Mouse (Mus musculus): Measurements from ENCODE around the gene Tnp1. TPM values are rescaled to one million over a fixed set of nuclear protein-coding genes. Genes with fewer than 3 reads are reported as not detected.

Tnp1 gene
- polyA plus RNA-seq, 1 experiment from 2014 or later, result not detected

- no peak for ATAC-seq (ENCODE audit: low FRiP score)
- no peaks in the 10 kb centered on the region for H3K27me3 ChIP-seq (ENCODE audit: control insufficient read depth, insufficient read depth, low read length)
- H3K4me3 ChIP-seq (replicated peaks; ENCODE audit: low read length), result no peak overlapping the region
- no peak for DNase-seq (ENCODE audit: low spot score)
- no peak overlapping the region for H3K9ac ChIP-seq
- no peaks in the 10 kb centered on the region for H3K36me3 ChIP-seq (replicated peaks; ENCODE audit: control insufficient read depth, insufficient read depth)
- H3K27ac ChIP-seq, result no peak overlapping the region
- no peak overlapping the region for H3K4me2 ChIP-seq (replicated peaks)
- WGBS, result 74% methylated on average over 4 of the region's 4 CpGs
- H3K9me3 ChIP-seq (ENCODE audit: control insufficient read depth, low read length), result no peaks in the 10 kb centered on the region
- no peaks in the 10 kb centered on the region for H3K4me1 ChIP-seq (replicated peaks; ENCODE audit: control insufficient read depth, insufficient read depth, low read length)
These were observed 11.7 kb upstream of the Tnp1 start for GRCm38 (mm10) chr1:73027381-73027780.

GRCm38 (mm10) chr1:73026786-73027299 is 11.1 kb upstream of the Tnp1 start:
- H3K27ac ChIP-seq, result no peak overlapping the region
- DNase-seq (ENCODE audit: low spot score), result no peak
- H3K9me3 ChIP-seq (ENCODE audit: control insufficient read depth, low read length), result no peaks in the 10 kb centered on the region
- H3K4me2 ChIP-seq (replicated peaks), result no peak overlapping the region
- no peaks in the 10 kb centered on the region for H3K4me1 ChIP-seq (replicated peaks; ENCODE audit: control insufficient read depth, insufficient read depth, low read length)
- 77% methylated on average over 5 of the region's 5 CpGs for WGBS
- no peak overlapping the region for H3K9ac ChIP-seq
- no peaks in the 10 kb centered on the region for H3K27me3 ChIP-seq (ENCODE audit: control insufficient read depth, insufficient read depth, low read length)
- no peak overlapping the region for H3K4me3 ChIP-seq (replicated peaks; ENCODE audit: low read length)
- ATAC-seq (ENCODE audit: low FRiP score), result no peak
- H3K36me3 ChIP-seq (replicated peaks; ENCODE audit: control insufficient read depth, insufficient read depth), result no peaks in the 10 kb centered on the region

- H3K4me2 ChIP-seq (replicated peaks), result no peak overlapping the region
- H3K36me3 ChIP-seq (replicated peaks; ENCODE audit: control insufficient read depth, insufficient read depth), result no peaks in the 10 kb centered on the region
- H3K4me1 ChIP-seq (replicated peaks; ENCODE audit: control insufficient read depth, insufficient read depth, low read length), result no peaks in the 10 kb centered on the region
- no peak overlapping the region for H3K9ac ChIP-seq
- 95% methylated on average over 3 of the region's 3 CpGs for WGBS
- H3K4me3 ChIP-seq (replicated peaks; ENCODE audit: low read length), result no peak overlapping the region
- H3K9me3 ChIP-seq (ENCODE audit: control insufficient read depth, low read length), result no peaks in the 10 kb centered on the region
- no peak overlapping the region for H3K27ac ChIP-seq
- ATAC-seq (ENCODE audit: low FRiP score), result no peak
- DNase-seq (ENCODE audit: low spot score), result no peak
- no peaks in the 10 kb centered on the region for H3K27me3 ChIP-seq (ENCODE audit: control insufficient read depth, insufficient read depth, low read length)
These were observed 10.4 kb upstream of the Tnp1 start for GRCm38 (mm10) chr1:73026157-73026556.

- Histone ChIP-seq H3K27me3 (ENCODE audit: control insufficient read depth, insufficient read depth, low read length) (no peaks in the 10 kb centered on the region), H3K4me2 (replicated peaks) (no peak overlapping the region), H3K4me3 (replicated peaks; ENCODE audit: low read length) (no peak overlapping the region), H3K4me1 (replicated peaks; ENCODE audit: control insufficient read depth, insufficient read depth, low read length) (no peaks in the 10 kb centered on the region), H3K9ac (no peak overlapping the region), H3K36me3 (replicated peaks; ENCODE audit: control insufficient read depth, insufficient read depth) (no peaks in the 10 kb centered on the region), H3K27ac (no peak overlapping the region), H3K9me3 (ENCODE audit: control insufficient read depth, low read length) (no peaks in the 10 kb centered on the region)
- 100% methylated on average over 1 of the region's 1 CpGs for WGBS
- DNase-seq (ENCODE audit: low spot score), result no peak
- ATAC-seq (ENCODE audit: low FRiP score), result no peak
These were observed 8.9 kb downstream of the Tnp1 start for GRCm38 (mm10) chr1:73006847-73007246.

- no peaks in the 10 kb centered on the region for H3K27me3 ChIP-seq (ENCODE audit: control insufficient read depth, insufficient read depth, low read length)
- H3K36me3 ChIP-seq (replicated peaks; ENCODE audit: control insufficient read depth, insufficient read depth), result no peaks in the 10 kb centered on the region
- no peaks in the 10 kb centered on the region for H3K9me3 ChIP-seq (ENCODE audit: control insufficient read depth, low read length)
- 71% methylated on average over 2 of the region's 2 CpGs for WGBS
- no peak overlapping the region for H3K27ac ChIP-seq
- ATAC-seq (ENCODE audit: low FRiP score) (no peak), DNase-seq (ENCODE audit: low spot score) (no peak)
- H3K4me3 ChIP-seq (replicated peaks; ENCODE audit: low read length), result no peak overlapping the region
- H3K4me1 ChIP-seq (replicated peaks; ENCODE audit: control insufficient read depth, insufficient read depth, low read length), result no peaks in the 10 kb centered on the region
- no peak overlapping the region for H3K4me2 ChIP-seq (replicated peaks)
- no peak overlapping the region for H3K9ac ChIP-seq
These were observed 10.8 kb downstream of the Tnp1 start for GRCm38 (mm10) chr1:73004890-73005289.

- Histone ChIP-seq H3K36me3 (replicated peaks; ENCODE audit: control insufficient read depth, insufficient read depth) (no peaks in the 10 kb centered on the region), H3K27me3 (ENCODE audit: control insufficient read depth, insufficient read depth, low read length) (no peaks in the 10 kb centered on the region), H3K9ac (no peak overlapping the region), H3K27ac (no peak overlapping the region), H3K4me2 (replicated peaks) (no peak overlapping the region), H3K4me1 (replicated peaks; ENCODE audit: control insufficient read depth, insufficient read depth, low read length) (no peaks in the 10 kb centered on the region), H3K4me3 (replicated peaks; ENCODE audit: low read length) (no peak overlapping the region), H3K9me3 (ENCODE audit: control insufficient read depth, low read length) (no peaks in the 10 kb centered on the region)
- WGBS, result 79% methylated on average over 5 of the region's 5 CpGs
- ATAC-seq (ENCODE audit: low FRiP score) (no peak), DNase-seq (ENCODE audit: low spot score) (no peak)
These were observed 13.1 kb downstream of the Tnp1 start for GRCm38 (mm10) chr1:73002637-73003036.

GRCm38 (mm10) chr1:73001961-73002360 is 13.7 kb downstream of the Tnp1 start:
- H3K9ac ChIP-seq, result no peak overlapping the region
- H3K36me3 ChIP-seq (replicated peaks; ENCODE audit: control insufficient read depth, insufficient read depth), result no peaks in the 10 kb centered on the region
- H3K27me3 ChIP-seq (ENCODE audit: control insufficient read depth, insufficient read depth, low read length), result no peaks in the 10 kb centered on the region
- H3K4me3 ChIP-seq (replicated peaks; ENCODE audit: low read length), result no peak overlapping the region
- no peak overlapping the region for H3K27ac ChIP-seq
- no peaks in the 10 kb centered on the region for H3K9me3 ChIP-seq (ENCODE audit: control insufficient read depth, low read length)
- ATAC-seq (ENCODE audit: low FRiP score) (no peak), DNase-seq (ENCODE audit: low spot score) (no peak)
- no peaks in the 10 kb centered on the region for H3K4me1 ChIP-seq (replicated peaks; ENCODE audit: control insufficient read depth, insufficient read depth, low read length)
- 80% methylated on average over 5 of the region's 5 CpGs for WGBS
- no peak overlapping the region for H3K4me2 ChIP-seq (replicated peaks)

GRCm38 (mm10) chr1:72994751-72995528 is 20.8 kb downstream of the Tnp1 start:
- no peak for DNase-seq (ENCODE audit: low spot score)

GRCm38 (mm10) chr1:72992944-72993464 is 22.7 kb downstream of the Tnp1 start:
- Histone ChIP-seq H3K27me3 (ENCODE audit: control insufficient read depth, insufficient read depth, low read length) (no peaks in the 10 kb centered on the region), H3K4me3 (replicated peaks; ENCODE audit: low read length) (no peak overlapping the region), H3K4me2 (replicated peaks) (no peak overlapping the region), H3K36me3 (replicated peaks; ENCODE audit: control insufficient read depth, insufficient read depth) (no peaks in the 10 kb centered on the region), H3K9ac (no peak overlapping the region), H3K27ac (no peak overlapping the region), H3K9me3 (ENCODE audit: control insufficient read depth, low read length) (no peaks in the 10 kb centered on the region), H3K4me1 (replicated peaks; ENCODE audit: control insufficient read depth, insufficient read depth, low read length) (no peaks in the 10 kb centered on the region)
- DNase-seq (ENCODE audit: low spot score) (no peak), ATAC-seq (ENCODE audit: low FRiP score) (no peak)
- 71% methylated on average over 2 of the region's 2 CpGs for WGBS

More at GRCm38 (mm10) chr1:72994751-72995528, 20.8 kb downstream of the Tnp1 start:
- no peaks in the 10 kb centered on the region for H3K4me1 ChIP-seq (replicated peaks; ENCODE audit: control insufficient read depth, insufficient read depth, low read length)
- 91% methylated on average over 5 of the region's 5 CpGs for WGBS
- ATAC-seq (ENCODE audit: low FRiP score), result no peak
- H3K27ac ChIP-seq, result no peak overlapping the region
- no peaks in the 10 kb centered on the region for H3K9me3 ChIP-seq (ENCODE audit: control insufficient read depth, low read length)
- no peak overlapping the region for H3K4me3 ChIP-seq (replicated peaks; ENCODE audit: low read length)
- H3K27me3 ChIP-seq (ENCODE audit: control insufficient read depth, insufficient read depth, low read length), result no peaks in the 10 kb centered on the region
- H3K4me2 ChIP-seq (replicated peaks), result no peak overlapping the region
- H3K36me3 ChIP-seq (replicated peaks; ENCODE audit: control insufficient read depth, insufficient read depth), result no peaks in the 10 kb centered on the region
- no peak overlapping the region for H3K9ac ChIP-seq

Data from hindbrain, embryonic 14.5 days (tissue).